Mouse (Mus musculus): ENCODE data around the gene Prpf6. TPM values are rescaled to one million over a fixed set of nuclear protein-coding genes. Genes with fewer than 3 reads are reported as not detected.

Prpf6 gene
- total and polyA plus RNA-seq, 2 experiments from 2014 or later: 23.4 to 31.8 TPM

DNA sequence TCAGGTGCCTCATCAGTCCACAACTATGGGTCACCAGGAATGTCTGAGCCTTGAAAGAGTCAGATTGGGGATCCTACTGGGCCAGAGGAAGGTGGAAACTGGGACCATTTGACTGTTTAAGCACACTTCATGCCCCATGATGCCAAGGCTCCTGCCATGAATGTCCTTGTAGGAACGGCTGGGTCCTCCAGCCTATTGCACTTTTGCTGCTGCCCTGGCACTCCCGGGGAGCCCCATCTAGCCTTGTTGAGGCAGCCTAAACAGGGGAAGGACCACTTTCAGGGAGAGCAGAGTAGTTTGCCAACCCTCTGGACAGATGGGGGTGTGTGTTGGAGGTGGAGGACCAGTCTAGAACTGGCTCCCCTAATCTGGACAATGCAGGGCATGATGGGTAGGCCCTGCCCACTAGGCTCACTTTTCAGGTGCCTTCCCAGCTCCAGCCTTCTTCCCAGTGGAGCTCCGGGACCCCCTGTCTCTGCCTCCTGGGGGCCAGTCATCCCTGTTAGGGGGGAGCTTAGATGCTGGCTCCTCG, 7.2 kb upstream of the Prpf6 start, which contains the start of gene Uckl1:
Gene Uckl1, minus strand, starts transcription at position 482 of the 532 bp plus-strand sequence.
- ATAC-seq (ENCODE audit: insufficient read depth, low read depth) (no peak), DNase-seq (ENCODE audit: low spot score) (no peak)
- TF ChIP-seq CTCF (IDR thresholded peaks at IDR 0.05; ENCODE audit: low read depth): no peak
- TF ChIP-seq EP300 (IDR thresholded peaks at IDR 0.05; ENCODE audit: low read depth): no peak
- WGBS: 93% methylated on average over 4 of the region's 4 CpGs
- Histone ChIP-seq H3K27me3 (ENCODE audit: control insufficient read depth, insufficient read depth, low read length) (no peaks in the 10 kb centered on the region), H3K9me3 (replicated peaks; ENCODE audit: control insufficient read depth, low read length) (no peaks in the 10 kb centered on the region), H3K4me3 (ENCODE audit: low read depth, low read length) (no peak within 1 kb of the TSS), H3K27ac (ENCODE audit: low read depth) (no peak within 1 kb of the TSS), H3K9ac (replicated peaks; ENCODE audit: low read depth, low read length) (no peak within 1 kb of the TSS), H3K4me1 (ENCODE audit: control insufficient read depth, insufficient read depth) (peaks cover 14% of the 10 kb centered on the region), H3K36me3 (replicated peaks; ENCODE audit: control insufficient read depth, insufficient read depth, low read length) (peaks cover 51% of the 10 kb centered on the region), H3K4me2 (ENCODE audit: low read depth, low read length) (no peak within 1 kb of the TSS)

DNA sequence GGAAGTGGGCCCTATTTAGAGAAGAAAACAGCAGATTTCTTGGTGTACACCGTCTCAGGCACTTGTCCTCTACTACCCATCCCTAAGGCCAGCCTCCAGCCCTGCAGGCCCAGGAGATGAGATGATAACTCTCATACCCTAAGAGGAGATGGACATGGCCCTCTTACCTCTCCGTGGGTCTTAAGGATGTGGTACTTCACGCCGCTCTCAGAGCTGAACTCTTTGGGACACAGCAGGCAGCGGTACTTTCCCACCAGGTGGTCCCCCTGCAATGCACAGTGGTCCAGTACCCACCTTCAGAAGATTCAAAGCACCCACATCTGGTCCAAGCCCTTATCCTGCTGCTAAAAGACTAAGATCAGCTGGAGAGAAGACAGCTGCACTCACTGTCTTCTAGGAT, 6.2 kb upstream of the Prpf6 start:
- TF ChIP-seq CTCF (IDR thresholded peaks at IDR 0.05; ENCODE audit: low read depth) (no peak), EP300 (IDR thresholded peaks at IDR 0.05; ENCODE audit: low read depth) (no peak)
- Histone ChIP-seq H3K4me3 (ENCODE audit: low read depth, low read length) (no peak overlapping the region), H3K9ac (replicated peaks; ENCODE audit: low read depth, low read length) (no peak overlapping the region), H3K27ac (ENCODE audit: low read depth) (no peak overlapping the region), H3K27me3 (ENCODE audit: control insufficient read depth, insufficient read depth, low read length) (no peaks in the 10 kb centered on the region), H3K9me3 (replicated peaks; ENCODE audit: control insufficient read depth, low read length) (no peaks in the 10 kb centered on the region), H3K4me2 (ENCODE audit: low read depth, low read length) (no peak overlapping the region), H3K36me3 (replicated peaks; ENCODE audit: control insufficient read depth, insufficient read depth, low read length) (peaks cover 60% of the 10 kb centered on the region), H3K4me1 (ENCODE audit: control insufficient read depth, insufficient read depth) (peaks cover 4% of the 10 kb centered on the region; the same call in 1 of the 2 replicates)
- no peak for ATAC-seq (ENCODE audit: insufficient read depth, low read depth)
- no peak for DNase-seq (ENCODE audit: low spot score)
- WGBS: 86% methylated on average over 5 of the region's 5 CpGs

GRCm38 (mm10) chr2:181586124-181586523, 5.5 kb upstream of the Prpf6 start:
- H3K27me3 ChIP-seq (ENCODE audit: control insufficient read depth, insufficient read depth, low read length): no peaks in the 10 kb centered on the region
- H3K27ac ChIP-seq (ENCODE audit: low read depth): no peak overlapping the region
- H3K36me3 ChIP-seq (replicated peaks; ENCODE audit: control insufficient read depth, insufficient read depth, low read length): peaks cover 60% of the 10 kb centered on the region
- no peak overlapping the region for H3K4me2 ChIP-seq (ENCODE audit: low read depth, low read length)
- ATAC-seq (ENCODE audit: insufficient read depth, low read depth) (no peak), DNase-seq (ENCODE audit: low spot score) (no peak)
- H3K4me3 ChIP-seq (ENCODE audit: low read depth, low read length): no peak overlapping the region
- H3K9ac ChIP-seq (replicated peaks; ENCODE audit: low read depth, low read length): no peak overlapping the region
- H3K4me1 ChIP-seq (ENCODE audit: control insufficient read depth, insufficient read depth): 0 out of 2 replicates have a peak, but pooled peaks cover 1% of the 10 kb centered on the region
- TF ChIP-seq CTCF (IDR thresholded peaks at IDR 0.05; ENCODE audit: low read depth) (no peak), EP300 (IDR thresholded peaks at IDR 0.05; ENCODE audit: low read depth) (no peak)
- no peaks in the 10 kb centered on the region for H3K9me3 ChIP-seq (replicated peaks; ENCODE audit: control insufficient read depth, low read length)
- WGBS: 91% methylated on average over 3 of the region's 3 CpGs

- Histone ChIP-seq H3K36me3 (replicated peaks; ENCODE audit: control insufficient read depth, insufficient read depth, low read length) (peaks cover 60% of the 10 kb centered on the region), H3K4me3 (ENCODE audit: low read depth, low read length) (no peak overlapping the region), H3K27ac (ENCODE audit: low read depth) (no peak overlapping the region), H3K9me3 (replicated peaks; ENCODE audit: control insufficient read depth, low read length) (no peaks in the 10 kb centered on the region), H3K27me3 (ENCODE audit: control insufficient read depth, insufficient read depth, low read length) (no peaks in the 10 kb centered on the region), H3K4me2 (ENCODE audit: low read depth, low read length) (no peak overlapping the region), H3K9ac (replicated peaks; ENCODE audit: low read depth, low read length) (no peak overlapping the region), H3K4me1 (ENCODE audit: control insufficient read depth, insufficient read depth) (peaks cover 11% of the 10 kb centered on the region)
- 78% methylated on average over 6 of the region's 6 CpGs for WGBS
- TF ChIP-seq CTCF (IDR thresholded peaks at IDR 0.05; ENCODE audit: low read depth) (no peak), EP300 (IDR thresholded peaks at IDR 0.05; ENCODE audit: low read depth) (no peak)
- ATAC-seq (ENCODE audit: insufficient read depth, low read depth) (no peak), DNase-seq (ENCODE audit: low spot score) (no peak)
Measured at GRCm38 (mm10) chr2:181587796-181588195, 3.9 kb upstream of the Prpf6 start.

DNA sequence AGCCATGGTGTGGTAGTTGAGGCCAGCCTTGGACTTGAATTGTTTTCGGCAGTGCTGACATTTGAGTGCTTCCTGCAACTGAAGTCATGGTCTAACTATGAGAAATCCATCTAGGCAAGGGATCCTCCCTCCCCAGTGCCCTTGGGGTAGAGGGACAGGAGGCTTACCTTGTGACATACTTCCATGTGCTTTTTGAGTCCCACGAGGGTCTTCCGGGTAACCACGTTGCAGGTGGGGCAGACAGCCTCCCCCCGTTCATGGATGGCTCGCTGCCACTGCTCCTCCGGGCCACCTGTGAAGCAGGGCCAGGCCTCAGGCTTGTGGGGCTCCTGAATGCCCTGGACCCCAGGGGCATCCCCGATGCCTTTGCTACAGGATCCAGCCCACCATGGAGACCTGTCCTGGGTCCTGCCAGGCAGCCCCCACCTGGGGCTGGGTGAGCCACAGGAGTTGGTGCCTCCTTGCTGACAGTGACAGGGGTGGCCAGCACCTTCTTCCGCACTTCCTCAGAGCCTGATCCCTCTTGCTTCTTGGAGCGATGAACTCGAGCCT, 3.4 kb upstream of the Prpf6 start:
- Histone ChIP-seq H3K9me3 (replicated peaks; ENCODE audit: control insufficient read depth, low read length) (no peaks in the 10 kb centered on the region), H3K27ac (ENCODE audit: low read depth) (no peak overlapping the region), H3K36me3 (replicated peaks; ENCODE audit: control insufficient read depth, insufficient read depth, low read length) (peaks cover 60% of the 10 kb centered on the region), H3K27me3 (ENCODE audit: control insufficient read depth, insufficient read depth, low read length) (no peaks in the 10 kb centered on the region), H3K4me3 (ENCODE audit: low read depth, low read length) (no peak overlapping the region), H3K4me2 (ENCODE audit: low read depth, low read length) (no peak overlapping the region), H3K4me1 (ENCODE audit: control insufficient read depth, insufficient read depth) (peaks cover 15% of the 10 kb centered on the region), H3K9ac (replicated peaks; ENCODE audit: low read depth, low read length) (no peak overlapping the region)
- TF ChIP-seq CTCF (IDR thresholded peaks at IDR 0.05; ENCODE audit: low read depth) (no peak), EP300 (IDR thresholded peaks at IDR 0.05; ENCODE audit: low read depth) (no peak)
- no peak for DNase-seq (ENCODE audit: low spot score)
- 82% methylated on average over 11 of the region's 11 CpGs for WGBS
- ATAC-seq (ENCODE audit: insufficient read depth, low read depth): no peak
